In the genomic region with DNA sequence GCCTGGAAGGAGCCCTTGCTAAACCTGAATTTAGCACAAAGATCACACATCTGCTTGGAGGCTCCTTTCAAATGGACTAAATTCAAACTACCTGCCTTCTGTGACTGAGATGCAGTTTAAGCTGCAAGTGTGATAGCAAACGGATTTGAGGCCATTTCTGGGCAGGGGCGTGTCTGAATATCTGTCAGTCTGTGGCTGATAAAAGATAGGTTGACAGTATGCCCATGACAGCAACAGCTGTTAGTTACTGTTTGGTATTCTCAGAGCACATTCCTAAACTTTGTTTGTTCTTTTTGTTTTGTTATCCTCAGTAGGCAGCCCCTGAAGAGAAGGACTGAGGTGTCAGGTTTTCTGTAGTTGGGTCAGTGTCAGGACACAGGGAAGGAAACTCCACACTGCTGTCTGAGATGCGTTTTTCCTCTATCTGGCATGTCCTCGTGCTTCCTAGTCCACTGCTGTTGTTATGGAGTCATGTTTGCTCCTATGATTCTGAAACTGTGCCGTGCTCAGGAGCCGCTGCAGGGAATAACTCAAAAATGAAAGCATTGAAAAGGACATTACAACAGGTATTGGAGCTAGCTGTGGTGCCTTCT, we compare ENCODE assay signal across 18 mouse cellular contexts.
DNase-seq lines count a peak whose midpoint lies in the region; ATAC-seq and TF ChIP-seq lines count a peak whose summit lies in the region.
"Had no signal": no experiment of that assay in that cellular context is flagged by ENCODE, and none has a peak within 500 bp of the region (broad histone marks: within the 10 kb centered on the region; RNA-seq: fewer than 3 reads in every experiment).

No protein-coding gene starts in this region.

- H3K27ac ChIP-seq in heart, adult 2 months: peak overlapping the region; percentile 92
- H3K27ac ChIP-seq in MEL (ENCODE audit: control insufficient read depth, low read depth, low read length): peak overlapping the region; percentile 22; the same call in 1 of the 2 replicates
- H3K27ac ChIP-seq in heart, embryonic 16.5 days (ENCODE audit: low read length): peak overlapping the region; percentile 90
- H3K27ac ChIP-seq in liver, embryonic 15.5 days (replicated peaks): peak overlapping the region; percentile 12; the same call in 1 of the 2 replicates
- H3K27ac ChIP-seq: forebrain, embryonic 12.5 days; neural tube, embryonic 13.5 days; stomach, postnatal 0 days had no signal

- H3K36me3 ChIP-seq in heart, adult 2 months (ENCODE audit: control insufficient read depth, insufficient read depth, low read length): peaks cover 14% of the 10 kb centered on the region
- peaks cover 2 to 54% of the 10 kb centered on the region in 2 experiments; a peak in 3 of 4 replicates for H3K36me3 ChIP-seq in MEL (ENCODE audit: control insufficient read depth in 1 of 2, insufficient read depth in 2 of 2, low read length in 2 of 2)
- no peaks in the 10 kb centered on the region for H3K36me3 ChIP-seq in heart, embryonic 16.5 days (ENCODE audit: control insufficient read depth, insufficient read depth)
- H3K36me3 ChIP-seq in liver, embryonic 15.5 days (replicated peaks): 0 out of 2 replicates have a peak, but pooled peaks cover 3% of the 10 kb centered on the region
- H3K36me3 ChIP-seq: neural tube, embryonic 13.5 days had no signal

- intact Hi-C loops in heart, adult 2 months (cut with DNase I): no loop called here
- intact Hi-C loops in heart, postnatal 25 days (cut with DNase I): no loop called here

- H3K4me2 ChIP-seq in heart, embryonic 16.5 days (ENCODE audit: low read depth, low read length): peak overlapping the region; percentile 69
- H3K4me2 ChIP-seq in liver, embryonic 15.5 days: peak overlapping the region; percentile 20; the same call in 1 of the 2 replicates
- H3K4me2 ChIP-seq: forebrain, embryonic 12.5 days; midbrain, embryonic 11.5 days; neural tube, embryonic 13.5 days had no signal

- WGBS in heart, adult 2 months: 55% methylated on average over 6 of the region's 6 CpGs
- WGBS in heart, embryonic 16.5 days: 35% methylated on average over 6 of the region's 6 CpGs
- WGBS in liver, embryonic 15.5 days (ENCODE audit: insufficient replicate concordance): 48% methylated on average over 6 of the region's 6 CpGs

- peaks cover 5% of the 10 kb centered on the region for H3K4me1 ChIP-seq in heart, adult 2 months (ENCODE audit: control insufficient read depth, insufficient read depth, low read length)
- peaks cover 40 to 59% of the 10 kb centered on the region in 2 experiments for H3K4me1 ChIP-seq in MEL (ENCODE audit: control insufficient read depth in 1 of 2, insufficient read depth in 2 of 2, low read length in 2 of 2)
- H3K4me1 ChIP-seq in heart, embryonic 16.5 days (ENCODE audit: control insufficient read depth, insufficient read depth, low read length): peaks cover 37% of the 10 kb centered on the region
- H3K4me1 ChIP-seq in liver, embryonic 15.5 days (replicated peaks): peaks cover 60% of the 10 kb centered on the region

- no peak for TF ChIP-seq RAD21 in MEL (IDR thresholded peaks at IDR 0.05; ENCODE audit: low read depth, low read length)

- no peaks in the 10 kb centered on the region for H3K79me2 ChIP-seq in heart, adult 2 months (replicated peaks; ENCODE audit: control insufficient read depth, insufficient read depth, low read length)
- H3K79me2 ChIP-seq in MEL (ENCODE audit: control insufficient read depth, insufficient read depth, low read length, poor library complexity): no peaks in the 10 kb centered on the region

- H3K9ac ChIP-seq in heart, adult 2 months (ENCODE audit: low read depth, low read length): peak overlapping the region; percentile 36
- H3K9ac ChIP-seq in MEL (ENCODE audit: control insufficient read depth, low read depth, low read length, poor library complexity, severe bottlenecking): no peak overlapping the region
- peak overlapping the region; percentile 82 for H3K9ac ChIP-seq in heart, embryonic 16.5 days (ENCODE audit: low read length)
- 0 out of 2 replicates have a peak overlapping the region, but pooled peaks have one; percentile 4 for H3K9ac ChIP-seq in liver, embryonic 15.5 days
- H3K9ac ChIP-seq: forebrain, embryonic 12.5 days; neural tube, embryonic 13.5 days had no signal

- no peaks in the 10 kb centered on the region for H3K9me3 ChIP-seq in MEL (replicated peaks; ENCODE audit: insufficient read depth, low read length)
- H3K9me3 ChIP-seq in heart, embryonic 16.5 days (replicated peaks; ENCODE audit: control insufficient read depth, low read length): no peaks in the 10 kb centered on the region
- no peaks in the 10 kb centered on the region for H3K9me3 ChIP-seq in liver, embryonic 15.5 days (replicated peaks)
- H3K9me3 ChIP-seq: forebrain, embryonic 12.5 days; neural tube, embryonic 13.5 days had no signal

- no peaks in the 10 kb centered on the region for H3K27me3 ChIP-seq in heart, adult 2 months (ENCODE audit: control insufficient read depth, insufficient read depth, low read length)
- no peaks in the 10 kb centered on the region for H3K27me3 ChIP-seq in MEL (ENCODE audit: control insufficient read depth in 1 of 2, insufficient read depth in 2 of 2, low read length in 2 of 2)
- no peaks in the 10 kb centered on the region for H3K27me3 ChIP-seq in heart, embryonic 16.5 days (ENCODE audit: control insufficient read depth, insufficient read depth, low read length)
- no peaks in the 10 kb centered on the region for H3K27me3 ChIP-seq in liver, embryonic 15.5 days
- H3K27me3 ChIP-seq: CH12.LX; forebrain, embryonic 12.5 days; neural tube, embryonic 13.5 days had no signal

- DNase-seq in heart, adult 2 months: no peak
- DNase-seq in heart, postnatal 25 days (ENCODE audit: low spot score): no peak
- DNase-seq in MEL (ENCODE audit: low read depth, low spot score): peak; percentile 71
- DNase-seq in embryo, embryonic 11 days: no peak
- no peak for DNase-seq in kidney, postnatal 25 days
- DNase-seq in lung, postnatal 25 days (ENCODE audit: low spot score): no peak
- DNase-seq: adrenal gland, postnatal 36 days; cerebellum, adult 8-10 months; gastrocnemius, postnatal 25 days; lung, postnatal 14 days had no signal

- TF ChIP-seq POLR2A in heart, adult 2 months (IDR thresholded peaks at IDR 0.05; ENCODE audit: insufficient read depth, low read depth, low read length): no peak
- no peak for TF ChIP-seq POLR2A in MEL (IDR thresholded peaks at IDR 0.05; ENCODE audit: control insufficient read depth in 1 of 2, insufficient read depth in 1 of 2, low read depth in 1 of 2, low read length in 2 of 2, poor library complexity in 1 of 2)

- ATAC-seq in heart, embryonic 16.5 days (replicated peaks; ENCODE audit: extremely low read depth, insufficient read depth, low FRiP score): no peak
- no peak for ATAC-seq in liver, embryonic 15.5 days (ENCODE audit: insufficient read depth)
- ATAC-seq: activated CD4-positive, CD25-positive, alpha-beta regulatory T cell, adult 4 months had no signal

- no peak for TF ChIP-seq CTCF in heart, adult 2 months (IDR thresholded peaks at IDR 0.05)
- no peak for TF ChIP-seq CTCF in MEL (IDR thresholded peaks at IDR 0.05 in 2 of 3, conservative IDR thresholded peaks at IDR 0.05 in 1 of 3; ENCODE audit: control insufficient read depth in 1 of 3, insufficient read depth in 1 of 3, low read depth in 2 of 3, low read length in 3 of 3, poor library complexity in 1 of 3, severe bottlenecking in 1 of 3)

- no peak for TF ChIP-seq EP300 in heart, adult 2 months (IDR thresholded peaks at IDR 0.05; ENCODE audit: insufficient read depth, low read depth, low read length)
- peak; percentile 78 to 86 for TF ChIP-seq EP300 in MEL (IDR thresholded peaks at IDR 0.05; ENCODE audit: low read depth in 1 of 2, low read length in 2 of 2)

- H3K4me3 ChIP-seq in heart, adult 2 months: peak overlapping the region; percentile 53
- no peak overlapping the region for H3K4me3 ChIP-seq in MEL (ENCODE audit: control insufficient read depth in 1 of 2, insufficient read depth in 1 of 2, low read depth in 2 of 2, low read length in 2 of 2)
- peak overlapping the region; percentile 60 for H3K4me3 ChIP-seq in heart, embryonic 16.5 days (ENCODE audit: low read length)
- H3K4me3 ChIP-seq in liver, embryonic 15.5 days (replicated peaks): no peak overlapping the region
- H3K4me3 ChIP-seq: forebrain, embryonic 12.5 days; neural tube, embryonic 13.5 days had no signal

TF ChIP-seq in MEL, 35 proteins besides CTCF, POLR2A, EP300 and RAD21 (continues in another document):
- TF ChIP-seq MYB (IDR thresholded peaks at IDR 0.05; ENCODE audit: low read depth, low read length): 0 out of 2 replicates have a peak, but pooled peaks have one; percentile 60
- no peak for TF ChIP-seq ZNF384 (IDR thresholded peaks at IDR 0.05; ENCODE audit: low read depth, low read length)
- no peak for TF ChIP-seq GABPA (IDR thresholded peaks at IDR 0.05; ENCODE audit: low read depth, low read length)
- no peak for TF ChIP-seq MAZ (IDR thresholded peaks at IDR 0.05; ENCODE audit: low read depth, low read length)
- TF ChIP-seq BHLHE40 (IDR thresholded peaks at IDR 0.05; ENCODE audit: borderline replicate concordance, low read depth, low read length): no peak
- TF ChIP-seq SMC3 (IDR thresholded peaks at IDR 0.05; ENCODE audit: low read depth, low read length): no peak
- no peak for TF ChIP-seq ELF1 (IDR thresholded peaks at IDR 0.05; ENCODE audit: low read depth, low read length)
- TF ChIP-seq JUND (IDR thresholded peaks at IDR 0.05; ENCODE audit: low read depth, low read length): no peak
- peak; percentile 89 for TF ChIP-seq MXI1 (IDR thresholded peaks at IDR 0.05; ENCODE audit: low read depth, low read length)
- TF ChIP-seq USF2 (IDR thresholded peaks at IDR 0.05; ENCODE audit: borderline replicate concordance in 1 of 2, insufficient read depth in 1 of 2, low read depth in 1 of 2, low read length in 2 of 2): no peak
- no peak for TF ChIP-seq E2F4 (IDR thresholded peaks at IDR 0.05; ENCODE audit: borderline replicate concordance, low read depth, low read length)
- peak; percentile 79 for TF ChIP-seq TCF12 (IDR thresholded peaks at IDR 0.05; ENCODE audit: low read depth, low read length)
- no peak for TF ChIP-seq CHD1 (IDR thresholded peaks at IDR 0.05; ENCODE audit: low read depth, low read length)
- TF ChIP-seq MEF2A (IDR thresholded peaks at IDR 0.05; ENCODE audit: extremely low read depth, insufficient replicate concordance, low read depth, low read length, poor library complexity, severe bottlenecking): no peak
- peak; percentile 78 for TF ChIP-seq GATA1 (IDR thresholded peaks at IDR 0.05; ENCODE audit: low read depth, low read length)
- TF ChIP-seq MAFK (IDR thresholded peaks at IDR 0.05; ENCODE audit: borderline replicate concordance, low read depth, low read length): no peak
- no peak for TF ChIP-seq POLR2AphosphoS5 (IDR thresholded peaks at IDR 0.05; ENCODE audit: borderline replicate concordance, low read depth, low read length)
- TF ChIP-seq SIN3A (IDR thresholded peaks at IDR 0.05; ENCODE audit: low read length): peak; percentile 98
- TF ChIP-seq MAX (IDR thresholded peaks at IDR 0.05; ENCODE audit: low read length): 0 out of 2 replicates have a peak, but pooled peaks have one; percentile 22
- no peak for TF ChIP-seq KAT2A (conservative IDR thresholded peaks at IDR 0.05; ENCODE audit: low read depth, low read length)
- no peak for TF ChIP-seq ZKSCAN1 (IDR thresholded peaks at IDR 0.05; ENCODE audit: low read depth, low read length)

Comparison
In these comparisons a context has a peak if more than half of its experiments do, and no peak if none do; other contexts are left out.
1. H3K27ac ChIP-seq: peak in every context shown above with its lines; median percentile 92 in heart, adult 2 months; 90 in heart, embryonic 16.5 days; 22 in MEL; 12 in liver, embryonic 15.5 days.
2. H3K4me3 ChIP-seq: peak in heart, adult 2 months (single experiment) and heart, embryonic 16.5 days (single experiment); none in MEL (0 of 2) and liver, embryonic 15.5 days (single experiment).